Mouse (Mus musculus): ENCODE data around the gene Gm27027. TPM values are rescaled to one million over a fixed set of nuclear protein-coding genes. Genes with fewer than 3 reads are reported as not detected.
A peak's percentile ranks its signal among the peaks of the same experiment; 100 is the strongest.

Gene Gm27027
- not detected in 2 replicates for polyA plus RNA-seq (2015; fragmentation: Nextera tagmentation; extraction: Ambion mirVana)

DNA sequence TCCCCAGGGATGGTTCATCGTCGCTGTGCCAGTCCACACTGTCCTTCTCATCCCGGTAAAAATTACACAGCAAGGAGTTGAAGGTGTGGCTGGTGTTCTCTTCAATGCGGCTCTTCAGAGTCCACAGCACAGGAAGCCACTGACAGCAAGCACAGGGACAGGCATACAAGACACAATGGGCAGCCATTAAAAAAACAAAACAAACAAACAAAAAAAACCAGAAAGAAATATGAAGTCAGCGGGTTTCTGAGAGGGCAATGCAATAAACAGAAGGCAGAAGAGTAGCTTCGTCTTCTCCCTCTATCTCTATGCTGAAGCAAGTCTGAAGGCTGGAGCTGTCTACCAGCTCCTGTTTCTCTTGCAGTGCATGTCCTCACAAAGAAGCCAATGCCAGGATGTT, at the start of gene Gm27027:
Gm27027 (minus strand) TSS at position 101 of the 400 bp plus-strand sequence.
- peaks cover 11% of the 10 kb centered on the region; the same call in 1 of the 2 replicates for H3K36me3 ChIP-seq (ENCODE audit: control insufficient read depth, insufficient read depth, low read length)
- WGBS = 89% methylated on average over 6 of the region's 6 CpGs

DNA sequence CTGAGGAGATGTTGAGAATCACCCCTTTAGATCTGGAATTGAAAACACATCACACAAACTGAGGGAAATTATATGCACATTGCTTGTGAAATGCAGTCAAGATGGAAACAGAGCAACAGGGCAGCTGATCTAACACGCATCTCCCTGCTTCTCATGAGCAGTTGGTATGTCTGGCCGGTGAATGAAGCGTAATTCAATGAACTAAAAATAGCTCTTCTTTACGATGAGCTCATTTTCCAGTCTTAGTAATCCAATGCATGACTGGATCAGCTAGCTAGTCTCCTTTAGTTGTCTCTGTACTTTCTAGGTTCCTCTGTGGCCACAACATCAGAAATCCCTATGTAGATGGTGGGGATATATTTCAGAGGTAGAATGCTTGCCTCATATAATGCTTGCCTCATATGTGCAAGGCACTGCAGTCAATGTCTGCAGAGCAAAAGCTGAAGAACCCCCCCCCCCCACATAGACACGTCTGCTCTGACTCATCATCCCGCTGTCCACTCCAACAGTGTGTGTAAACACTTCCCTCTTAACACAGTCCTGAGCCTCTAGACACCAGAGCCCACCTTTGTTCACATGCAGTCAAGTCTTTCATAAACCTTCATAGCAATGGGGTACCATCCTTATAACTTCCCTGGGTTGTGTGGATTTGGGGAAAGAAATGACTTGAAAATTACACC, 49.4 kb upstream of the Gm27027 start:
- no peaks in the 10 kb centered on the region for H3K36me3 ChIP-seq (ENCODE audit: control insufficient read depth, insufficient read depth, low read length)
- no peaks in the 10 kb centered on the region for H3K9me3 ChIP-seq (ENCODE audit: control insufficient read depth, low read length)
- no peak overlapping the region for H3K4me3 ChIP-seq (ENCODE audit: low read length)
- H3K9ac ChIP-seq (ENCODE audit: low read depth, low read length) = no peak overlapping the region
- no peaks in the 10 kb centered on the region for H3K27me3 ChIP-seq (replicated peaks; ENCODE audit: control insufficient read depth, insufficient read depth, low read length)
- H3K4me1 ChIP-seq (ENCODE audit: control insufficient read depth, insufficient read depth, low read length) = peaks cover 10% of the 10 kb centered on the region; the same call in 1 of the 2 replicates
- WGBS = 36% methylated on average over 6 of the region's 6 CpGs
- no peak overlapping the region for H3K27ac ChIP-seq (ENCODE audit: low read length)
- peak; percentile 32; the same call in 1 of the 2 replicates for ATAC-seq
- H3K4me2 ChIP-seq (ENCODE audit: low read depth, low read length) = no peak overlapping the region

More for the DNA sequence above, at the start of gene Gm27027:
- H3K9ac ChIP-seq (ENCODE audit: low read depth, low read length) = no peak within 1 kb of the TSS
- no peaks in the 10 kb centered on the region for H3K9me3 ChIP-seq (ENCODE audit: control insufficient read depth, low read length)
- no peaks in the 10 kb centered on the region for H3K27me3 ChIP-seq (replicated peaks; ENCODE audit: control insufficient read depth, insufficient read depth, low read length)
- no peak within 1 kb of the TSS for H3K4me3 ChIP-seq (ENCODE audit: low read length)
- H3K4me2 ChIP-seq (ENCODE audit: low read depth, low read length) = no peak within 1 kb of the TSS
- H3K27ac ChIP-seq (ENCODE audit: low read length) = no peak within 1 kb of the TSS
- ATAC-seq = no peak
- H3K4me1 ChIP-seq (ENCODE audit: control insufficient read depth, insufficient read depth, low read length) = no peaks in the 10 kb centered on the region

DNA sequence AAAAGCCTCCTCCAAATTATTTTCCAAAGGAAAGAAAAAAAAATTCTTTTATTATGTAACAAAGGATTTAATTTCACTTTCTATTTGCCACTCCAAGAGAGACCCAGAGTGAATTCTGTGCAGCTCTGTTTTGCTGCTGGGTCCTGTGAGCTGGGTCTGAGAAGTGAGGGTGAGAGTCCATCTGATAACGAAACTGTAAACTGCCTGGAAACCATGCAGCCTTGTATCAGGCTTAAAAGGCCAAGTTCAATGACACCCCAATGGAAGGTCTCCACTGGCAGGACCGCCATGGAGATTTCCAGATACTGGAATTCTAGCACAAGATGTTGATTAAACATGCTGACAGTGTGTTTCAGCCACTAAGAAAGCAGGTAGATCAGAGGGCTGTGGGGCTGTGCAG, 48.0 kb upstream of the Gm27027 start:
- H3K9ac ChIP-seq (ENCODE audit: low read depth, low read length) = no peak overlapping the region
- H3K9me3 ChIP-seq (ENCODE audit: control insufficient read depth, low read length) = no peaks in the 10 kb centered on the region
- no peaks in the 10 kb centered on the region for H3K36me3 ChIP-seq (ENCODE audit: control insufficient read depth, insufficient read depth, low read length)
- no peaks in the 10 kb centered on the region for H3K27me3 ChIP-seq (replicated peaks; ENCODE audit: control insufficient read depth, insufficient read depth, low read length)
- H3K27ac ChIP-seq (ENCODE audit: low read length) = no peak overlapping the region
- no peak overlapping the region for H3K4me3 ChIP-seq (ENCODE audit: low read length)
- 73% methylated on average over 2 of the region's 2 CpGs for WGBS
- ATAC-seq = peak; percentile 86
- H3K4me1 ChIP-seq (ENCODE audit: control insufficient read depth, insufficient read depth, low read length) = peaks cover 8% of the 10 kb centered on the region; the same call in 1 of the 2 replicates
- no peak overlapping the region for H3K4me2 ChIP-seq (ENCODE audit: low read depth, low read length)

DNA sequence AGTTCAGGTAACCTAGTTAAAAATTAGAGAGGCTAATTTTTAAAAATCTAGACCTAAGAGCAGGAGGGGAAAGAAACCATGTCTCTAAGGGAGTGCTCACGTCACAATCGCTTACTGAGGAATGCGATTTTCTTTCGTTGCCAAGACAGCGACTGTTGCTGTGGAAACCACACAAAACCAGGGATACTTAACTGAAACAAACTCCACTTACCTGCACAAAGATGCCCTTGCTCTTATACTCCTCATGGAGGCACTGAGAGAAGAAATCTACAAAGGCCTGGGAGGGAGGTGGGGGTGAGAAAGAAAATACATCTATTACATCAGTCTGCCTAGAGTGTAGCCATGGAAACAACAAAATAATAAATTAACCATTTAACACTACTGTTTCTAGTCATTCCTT, 47.5 kb upstream of the Gm27027 start:
- Histone ChIP-seq H3K9me3 (ENCODE audit: control insufficient read depth, low read length) (no peaks in the 10 kb centered on the region), H3K4me2 (ENCODE audit: low read depth, low read length) (no peak overlapping the region), H3K9ac (ENCODE audit: low read depth, low read length) (no peak overlapping the region), H3K27ac (ENCODE audit: low read length) (no peak overlapping the region), H3K36me3 (ENCODE audit: control insufficient read depth, insufficient read depth, low read length) (no peaks in the 10 kb centered on the region), H3K4me3 (ENCODE audit: low read length) (no peak overlapping the region), H3K27me3 (replicated peaks; ENCODE audit: control insufficient read depth, insufficient read depth, low read length) (no peaks in the 10 kb centered on the region), H3K4me1 (ENCODE audit: control insufficient read depth, insufficient read depth, low read length) (peaks cover 8% of the 10 kb centered on the region; the same call in 1 of the 2 replicates)
- WGBS = 52% methylated on average over 5 of the region's 5 CpGs
- no peak for ATAC-seq

DNA sequence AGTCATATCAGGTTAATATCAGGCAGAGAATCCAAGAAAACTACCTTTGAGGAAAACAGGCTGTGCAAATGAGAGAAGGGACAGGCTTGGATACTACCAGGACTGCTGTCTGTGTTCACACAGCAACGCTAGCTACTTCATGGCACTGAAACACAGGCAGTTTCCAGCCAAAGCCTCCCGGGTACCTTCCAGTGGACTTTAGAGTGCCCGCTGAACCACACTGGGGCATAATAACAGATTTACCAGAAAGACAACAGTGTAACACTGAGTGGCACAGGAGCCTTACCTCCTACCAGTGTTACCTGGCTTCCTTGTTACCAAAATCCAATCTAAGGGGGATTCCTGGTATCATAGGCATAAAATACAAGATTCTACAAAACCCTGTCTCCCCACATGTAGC, 46.3 kb upstream of the Gm27027 start:
- no peaks in the 10 kb centered on the region for H3K9me3 ChIP-seq (ENCODE audit: control insufficient read depth, low read length)
- no peak overlapping the region for H3K9ac ChIP-seq (ENCODE audit: low read depth, low read length)
- no peaks in the 10 kb centered on the region for H3K36me3 ChIP-seq (ENCODE audit: control insufficient read depth, insufficient read depth, low read length)
- 95% methylated on average over 3 of the region's 3 CpGs for WGBS
- no peak overlapping the region for H3K27ac ChIP-seq (ENCODE audit: low read length)
- peaks cover 8% of the 10 kb centered on the region; the same call in 1 of the 2 replicates for H3K4me1 ChIP-seq (ENCODE audit: control insufficient read depth, insufficient read depth, low read length)
- H3K4me2 ChIP-seq (ENCODE audit: low read depth, low read length) = no peak overlapping the region
- H3K27me3 ChIP-seq (replicated peaks; ENCODE audit: control insufficient read depth, insufficient read depth, low read length) = no peaks in the 10 kb centered on the region
- H3K4me3 ChIP-seq (ENCODE audit: low read length) = no peak overlapping the region
- ATAC-seq = no peak

DNA sequence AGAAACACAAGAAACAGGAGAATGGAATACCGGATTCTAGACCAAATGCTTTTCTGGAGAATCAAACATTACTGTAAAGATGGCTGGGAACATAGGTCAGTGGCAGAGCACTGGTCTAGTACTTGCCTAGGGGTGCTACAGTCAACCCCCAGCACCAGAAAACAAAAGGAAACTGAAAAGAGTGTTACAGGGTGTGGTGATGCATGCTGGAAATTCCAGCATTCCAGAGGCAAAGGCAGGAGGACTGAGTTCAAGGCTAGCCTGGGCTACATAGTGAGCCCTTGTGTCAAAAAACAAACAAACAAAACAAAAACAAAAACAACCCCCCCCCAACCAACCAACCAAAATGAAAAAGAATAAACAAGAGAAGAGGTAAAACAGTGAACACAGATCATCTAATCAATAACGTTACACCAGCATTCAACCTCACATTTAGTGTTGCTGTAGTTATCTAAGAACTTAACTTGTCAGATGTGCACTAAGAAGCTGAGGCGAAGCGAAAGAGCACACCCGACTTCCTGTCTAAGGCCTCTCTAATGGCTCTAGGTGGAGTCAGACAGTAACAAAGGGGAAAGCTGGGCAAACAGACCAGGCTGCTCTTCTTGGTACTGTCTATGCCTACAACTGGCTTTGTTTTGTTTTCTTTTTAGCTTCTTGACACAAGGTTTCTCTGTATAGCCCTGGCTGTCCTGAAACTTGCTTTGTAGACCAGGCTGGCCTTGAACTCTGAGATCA, 44.4 kb upstream of the Gm27027 start:
- H3K27me3 ChIP-seq (replicated peaks; ENCODE audit: control insufficient read depth, insufficient read depth, low read length) = no peaks in the 10 kb centered on the region
- ATAC-seq = no peak
- 83% methylated on average over 5 of the region's 5 CpGs for WGBS

DNA sequence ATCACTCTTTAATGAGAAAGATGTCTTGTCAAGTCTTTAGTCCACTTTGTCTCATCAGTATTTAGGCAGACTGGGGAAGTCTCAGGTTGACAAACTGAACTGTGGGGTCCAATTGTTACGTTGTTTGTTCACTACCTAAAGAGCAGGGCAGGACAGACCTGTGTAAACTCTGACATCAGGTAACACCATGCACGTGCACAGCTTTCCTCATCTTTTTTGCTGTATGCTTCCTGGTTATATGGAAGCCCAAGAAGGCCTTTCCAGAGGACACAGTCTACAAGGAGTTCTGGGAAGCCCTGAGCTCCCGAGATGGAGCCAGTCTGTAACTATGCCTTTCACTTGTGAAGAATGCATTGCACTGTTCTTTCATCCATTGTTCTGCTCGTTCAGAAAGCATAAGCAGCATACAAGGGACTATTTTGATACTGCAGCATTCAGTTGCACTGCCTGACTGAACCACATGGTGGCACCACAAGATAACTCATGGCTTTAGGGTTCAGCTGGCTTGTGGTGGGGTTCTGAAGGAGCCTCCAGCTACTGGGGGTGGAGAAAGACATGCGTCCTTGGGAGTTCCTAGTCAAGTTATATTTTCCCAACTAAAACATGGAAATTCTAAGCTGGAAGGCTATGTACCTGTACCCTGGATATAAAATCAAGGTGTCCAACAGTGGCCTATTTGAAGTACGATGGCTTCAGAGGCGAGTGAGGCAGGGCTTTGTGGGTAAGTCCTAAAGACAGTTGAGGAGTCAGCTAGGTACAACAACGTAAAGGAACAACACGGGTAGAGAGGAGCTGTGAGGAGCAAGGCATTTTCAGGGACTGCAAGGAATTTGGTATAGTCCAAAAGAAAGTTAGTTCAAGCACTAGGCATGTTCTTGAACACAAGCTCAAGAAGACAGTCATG, 39.5 kb upstream of the Gm27027 start:
- ATAC-seq = peak; percentile 50; the same call in 1 of the 2 replicates

More for the DNA sequence above, 44.4 kb upstream of the Gm27027 start:
- H3K4me1 ChIP-seq (ENCODE audit: control insufficient read depth, insufficient read depth, low read length) = peaks cover 5% of the 10 kb centered on the region; the same call in 1 of the 2 replicates
- no peak overlapping the region for H3K27ac ChIP-seq (ENCODE audit: low read length)
- H3K4me3 ChIP-seq (ENCODE audit: low read length) = no peak overlapping the region
- H3K9me3 ChIP-seq (ENCODE audit: control insufficient read depth, low read length) = no peaks in the 10 kb centered on the region
- no peaks in the 10 kb centered on the region for H3K36me3 ChIP-seq (ENCODE audit: control insufficient read depth, insufficient read depth, low read length)
- no peak overlapping the region for H3K4me2 ChIP-seq (ENCODE audit: low read depth, low read length)
- no peak overlapping the region for H3K9ac ChIP-seq (ENCODE audit: low read depth, low read length)

DNA sequence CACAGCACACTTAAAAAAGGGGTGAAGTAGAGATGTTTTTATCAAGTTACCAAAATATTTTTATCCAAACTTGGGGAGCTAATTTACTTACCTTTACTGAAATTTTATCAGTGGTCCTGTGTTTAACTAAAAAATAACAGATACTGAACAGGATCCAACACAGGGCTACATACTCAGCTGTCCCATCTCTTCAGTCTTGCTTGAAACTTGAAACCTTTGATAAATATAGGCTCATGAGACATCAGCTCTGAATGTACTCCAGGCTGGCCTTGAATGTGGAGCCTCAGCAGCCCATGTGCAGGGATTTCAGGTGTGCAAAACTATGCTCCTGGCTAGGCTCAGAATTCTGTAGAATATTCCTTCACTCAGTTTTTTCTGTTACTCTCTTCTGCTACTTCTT, 34.4 kb upstream of the Gm27027 start:
- Histone ChIP-seq H3K9ac (ENCODE audit: low read depth, low read length) (no peak overlapping the region), H3K36me3 (ENCODE audit: control insufficient read depth, insufficient read depth, low read length) (no peaks in the 10 kb centered on the region), H3K27me3 (replicated peaks; ENCODE audit: control insufficient read depth, insufficient read depth, low read length) (no peaks in the 10 kb centered on the region), H3K9me3 (ENCODE audit: control insufficient read depth, low read length) (no peaks in the 10 kb centered on the region), H3K4me2 (ENCODE audit: low read depth, low read length) (no peak overlapping the region), H3K4me1 (ENCODE audit: control insufficient read depth, insufficient read depth, low read length) (no peaks in the 10 kb centered on the region), H3K27ac (ENCODE audit: low read length) (no peak overlapping the region), H3K4me3 (ENCODE audit: low read length) (no peak overlapping the region)
- ATAC-seq = no peak

More for the DNA sequence above, 39.5 kb upstream of the Gm27027 start:
- Histone ChIP-seq H3K36me3 (ENCODE audit: control insufficient read depth, insufficient read depth, low read length) (no peaks in the 10 kb centered on the region), H3K27ac (ENCODE audit: low read length) (no peak overlapping the region), H3K27me3 (replicated peaks; ENCODE audit: control insufficient read depth, insufficient read depth, low read length) (no peaks in the 10 kb centered on the region), H3K4me2 (ENCODE audit: low read depth, low read length) (no peak overlapping the region), H3K4me1 (ENCODE audit: control insufficient read depth, insufficient read depth, low read length) (no peaks in the 10 kb centered on the region), H3K4me3 (ENCODE audit: low read length) (no peak overlapping the region), H3K9ac (ENCODE audit: low read depth, low read length) (no peak overlapping the region), H3K9me3 (ENCODE audit: control insufficient read depth, low read length) (no peaks in the 10 kb centered on the region)
- WGBS = 69% methylated on average over 9 of the region's 9 CpGs

DNA sequence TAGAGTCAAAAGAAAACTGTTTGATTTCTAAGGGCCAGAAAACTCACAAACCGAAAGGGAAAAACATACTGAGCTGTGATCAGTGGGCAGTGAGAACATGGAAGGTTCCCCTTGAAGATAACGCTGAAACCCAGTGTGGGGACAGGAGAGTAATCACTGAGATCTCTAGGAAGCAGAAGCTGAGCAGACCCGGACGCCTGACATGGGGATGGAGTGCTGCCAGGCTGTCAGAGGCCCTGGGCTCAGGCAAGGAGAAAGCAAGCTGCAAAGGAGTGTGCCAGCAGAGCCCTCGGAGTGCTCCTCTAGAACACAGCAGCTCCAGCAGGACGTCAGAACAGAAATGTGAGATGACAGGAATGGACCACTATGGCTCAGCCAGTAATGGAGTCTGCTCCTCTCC, 28.5 kb upstream of the Gm27027 start:
- no peaks in the 10 kb centered on the region for H3K9me3 ChIP-seq (ENCODE audit: control insufficient read depth, low read length)
- no peak overlapping the region for H3K9ac ChIP-seq (ENCODE audit: low read depth, low read length)
- no peak overlapping the region for H3K4me3 ChIP-seq (ENCODE audit: low read length)
- no peak overlapping the region for H3K4me2 ChIP-seq (ENCODE audit: low read depth, low read length)
- ATAC-seq = no peak
- H3K4me1 ChIP-seq (ENCODE audit: control insufficient read depth, insufficient read depth, low read length) = no peaks in the 10 kb centered on the region
- no peaks in the 10 kb centered on the region for H3K36me3 ChIP-seq (ENCODE audit: control insufficient read depth, insufficient read depth, low read length)
- WGBS = 53% methylated on average over 6 of the region's 6 CpGs
- H3K27me3 ChIP-seq (replicated peaks; ENCODE audit: control insufficient read depth, insufficient read depth, low read length) = no peaks in the 10 kb centered on the region
- H3K27ac ChIP-seq (ENCODE audit: low read length) = no peak overlapping the region

Data from intestine, embryonic 16.5 days (tissue).